Mouse (Mus musculus): ENCODE data around the gene Entpd8. TPM values are rescaled to one million over a fixed set of nuclear protein-coding genes. Genes with fewer than 3 reads are reported as not detected.

The Entpd8 gene
- polyA plus RNA-seq, 1 experiment from 2014 or later: 0.30 TPM

DNA sequence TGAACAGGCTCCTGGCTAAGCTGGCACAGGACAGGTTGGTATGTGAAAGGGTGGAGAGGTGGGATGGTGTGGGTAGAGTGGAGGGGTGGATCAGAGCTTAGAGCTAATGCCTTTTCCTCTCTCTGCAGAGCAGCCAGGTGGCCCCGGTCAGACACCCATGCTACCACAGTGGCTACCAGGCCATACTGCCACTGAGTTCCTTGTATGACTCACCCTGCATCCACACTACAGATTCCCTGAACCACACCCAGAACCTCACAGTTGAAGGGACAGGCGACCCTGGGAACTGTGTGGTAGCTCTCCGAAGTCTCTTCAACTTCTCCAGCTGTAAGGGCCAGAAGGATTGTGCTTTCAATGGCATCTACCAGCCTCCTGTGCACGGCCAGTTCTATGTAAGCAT is 3.6 kb downstream of the Entpd8 start:
- Histone ChIP-seq H3K4me2 (ENCODE audit: low read depth, low read length) (no peak overlapping the region), H3K4me1 (ENCODE audit: control insufficient read depth, insufficient read depth, low read length) (no peaks in the 10 kb centered on the region), H3K27ac (ENCODE audit: low read length) (no peak overlapping the region), H3K9ac (ENCODE audit: low read length) (no peak overlapping the region), H3K36me3 (ENCODE audit: control insufficient read depth, insufficient read depth) (no peaks in the 10 kb centered on the region), H3K4me3 (ENCODE audit: low read length) (no peak overlapping the region), H3K27me3 (ENCODE audit: control insufficient read depth, insufficient read depth, low read length) (no peaks in the 10 kb centered on the region; the same call in 1 of the 2 replicates), H3K9me3 (replicated peaks; ENCODE audit: control insufficient read depth, low read length) (no peaks in the 10 kb centered on the region)
- 72% methylated on average over 4 of the region's 4 CpGs for WGBS
- no peak for ATAC-seq (replicated peaks; ENCODE audit: extremely low read depth, insufficient read depth, low FRiP score)

- ATAC-seq (replicated peaks; ENCODE audit: extremely low read depth, insufficient read depth, low FRiP score): no peak
- no peaks in the 10 kb centered on the region for H3K36me3 ChIP-seq (ENCODE audit: control insufficient read depth, insufficient read depth)
- no peak overlapping the region for H3K27ac ChIP-seq (ENCODE audit: low read length)
- H3K4me3 ChIP-seq (ENCODE audit: low read length): no peak overlapping the region
- no peaks in the 10 kb centered on the region for H3K9me3 ChIP-seq (replicated peaks; ENCODE audit: control insufficient read depth, low read length)
- H3K9ac ChIP-seq (ENCODE audit: low read length): no peak overlapping the region
- no peaks in the 10 kb centered on the region; the same call in 1 of the 2 replicates for H3K27me3 ChIP-seq (ENCODE audit: control insufficient read depth, insufficient read depth, low read length)
- H3K4me2 ChIP-seq (ENCODE audit: low read depth, low read length): no peak overlapping the region
- 89% methylated on average over 5 of the region's 5 CpGs for WGBS
- H3K4me1 ChIP-seq (ENCODE audit: control insufficient read depth, insufficient read depth, low read length): no peaks in the 10 kb centered on the region
These were observed 5.5 kb downstream of the Entpd8 start for GRCm38 (mm10) chr2:25085571-25085970.

- no peaks in the 10 kb centered on the region for H3K27me3 ChIP-seq (ENCODE audit: control insufficient read depth, insufficient read depth, low read length)
- H3K9me3 ChIP-seq (replicated peaks; ENCODE audit: control insufficient read depth, low read length): no peaks in the 10 kb centered on the region
- no peaks in the 10 kb centered on the region for H3K36me3 ChIP-seq (ENCODE audit: control insufficient read depth, insufficient read depth)
- 57% methylated on average over 2 of the region's 2 CpGs for WGBS
- H3K4me2 ChIP-seq (ENCODE audit: low read depth, low read length): no peak overlapping the region
- no peak overlapping the region for H3K27ac ChIP-seq (ENCODE audit: low read length)
- H3K4me1 ChIP-seq (ENCODE audit: control insufficient read depth, insufficient read depth, low read length): no peaks in the 10 kb centered on the region
- H3K4me3 ChIP-seq (ENCODE audit: low read length): no peak overlapping the region
- ATAC-seq (replicated peaks; ENCODE audit: extremely low read depth, insufficient read depth, low FRiP score): no peak
- H3K9ac ChIP-seq (ENCODE audit: low read length): no peak overlapping the region
These were observed 7.7 kb downstream of the Entpd8 start for GRCm38 (mm10) chr2:25087842-25088241.

GRCm38 (mm10) chr2:25088636-25089035 is 8.5 kb downstream of the Entpd8 start:
- no peak overlapping the region for H3K4me3 ChIP-seq (ENCODE audit: low read length)
- no peaks in the 10 kb centered on the region for H3K36me3 ChIP-seq (ENCODE audit: control insufficient read depth, insufficient read depth)
- H3K4me1 ChIP-seq (ENCODE audit: control insufficient read depth, insufficient read depth, low read length): no peaks in the 10 kb centered on the region
- no peak overlapping the region for H3K4me2 ChIP-seq (ENCODE audit: low read depth, low read length)
- H3K27me3 ChIP-seq (ENCODE audit: control insufficient read depth, insufficient read depth, low read length): peaks cover 5% of the 10 kb centered on the region
- H3K27ac ChIP-seq (ENCODE audit: low read length): no peak overlapping the region
- WGBS: 77% methylated on average over 3 of the region's 3 CpGs
- no peaks in the 10 kb centered on the region for H3K9me3 ChIP-seq (replicated peaks; ENCODE audit: control insufficient read depth, low read length)
- no peak for ATAC-seq (replicated peaks; ENCODE audit: extremely low read depth, insufficient read depth, low FRiP score)
- H3K9ac ChIP-seq (ENCODE audit: low read length): no peak overlapping the region

DNA sequence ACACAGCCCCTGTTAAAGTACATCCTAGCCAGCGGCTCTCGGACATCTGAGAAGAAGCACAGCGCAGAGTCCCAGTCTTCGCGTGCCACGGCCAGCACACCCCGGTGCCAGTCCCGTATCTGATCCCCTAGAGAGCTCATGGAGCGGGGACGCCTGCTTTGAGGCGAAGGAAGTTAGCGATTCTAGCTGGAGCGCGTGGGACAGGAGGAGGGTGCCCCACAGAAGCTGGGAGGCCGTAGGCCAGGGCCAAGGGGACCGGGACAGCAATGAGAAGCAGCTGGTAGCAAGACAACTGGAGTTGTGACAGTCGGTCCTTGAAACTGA is 14.6 kb downstream of the Entpd8 start:
- H3K4me2 ChIP-seq (ENCODE audit: low read depth, low read length): peak overlapping the region; percentile 28; the same call in 1 of the 2 replicates
- WGBS: 34% methylated on average over 17 of the region's 17 CpGs
- H3K36me3 ChIP-seq (ENCODE audit: control insufficient read depth, insufficient read depth): no peaks in the 10 kb centered on the region
- no peaks in the 10 kb centered on the region; the same call in 1 of the 2 replicates for H3K4me1 ChIP-seq (ENCODE audit: control insufficient read depth, insufficient read depth, low read length)
- no peaks in the 10 kb centered on the region for H3K9me3 ChIP-seq (replicated peaks; ENCODE audit: control insufficient read depth, low read length)
- no peak overlapping the region for H3K4me3 ChIP-seq (ENCODE audit: low read length)
- no peak; the same call in 1 of the 2 replicates for ATAC-seq (replicated peaks; ENCODE audit: extremely low read depth, insufficient read depth, low FRiP score)
- no peak overlapping the region for H3K27ac ChIP-seq (ENCODE audit: low read length)
- H3K27me3 ChIP-seq (ENCODE audit: control insufficient read depth, insufficient read depth, low read length): peaks cover 6% of the 10 kb centered on the region
- H3K9ac ChIP-seq (ENCODE audit: low read length): no peak overlapping the region

- no peaks in the 10 kb centered on the region for H3K36me3 ChIP-seq (ENCODE audit: control insufficient read depth, insufficient read depth)
- no peak within 1 kb of the TSS for H3K27ac ChIP-seq (ENCODE audit: low read length)
- no peak within 1 kb of the TSS for H3K4me3 ChIP-seq (ENCODE audit: low read length)
- no peaks in the 10 kb centered on the region for H3K9me3 ChIP-seq (replicated peaks; ENCODE audit: control insufficient read depth, low read length)
- WGBS: 49% methylated on average over 28 of the region's 28 CpGs
- H3K4me1 ChIP-seq (ENCODE audit: control insufficient read depth, insufficient read depth, low read length): no peaks in the 10 kb centered on the region; the same call in 1 of the 2 replicates
- H3K9ac ChIP-seq (ENCODE audit: low read length): no peak within 1 kb of the TSS
- H3K27me3 ChIP-seq (ENCODE audit: control insufficient read depth, insufficient read depth, low read length): peaks cover 6% of the 10 kb centered on the region
- no peak; the same call in 1 of the 2 replicates for ATAC-seq (replicated peaks; ENCODE audit: extremely low read depth, insufficient read depth, low FRiP score)
- H3K4me2 ChIP-seq (ENCODE audit: low read depth, low read length): peak within 1 kb of the TSS; percentile 28; the same call in 1 of the 2 replicates
These were observed 15.2 kb downstream of the Entpd8 start, which contains the start of gene Noxa1 for GRCm38 (mm10) chr2:25095109-25095850. TSS of gene Noxa1 (minus strand) at chr2:25095149.

DNA sequence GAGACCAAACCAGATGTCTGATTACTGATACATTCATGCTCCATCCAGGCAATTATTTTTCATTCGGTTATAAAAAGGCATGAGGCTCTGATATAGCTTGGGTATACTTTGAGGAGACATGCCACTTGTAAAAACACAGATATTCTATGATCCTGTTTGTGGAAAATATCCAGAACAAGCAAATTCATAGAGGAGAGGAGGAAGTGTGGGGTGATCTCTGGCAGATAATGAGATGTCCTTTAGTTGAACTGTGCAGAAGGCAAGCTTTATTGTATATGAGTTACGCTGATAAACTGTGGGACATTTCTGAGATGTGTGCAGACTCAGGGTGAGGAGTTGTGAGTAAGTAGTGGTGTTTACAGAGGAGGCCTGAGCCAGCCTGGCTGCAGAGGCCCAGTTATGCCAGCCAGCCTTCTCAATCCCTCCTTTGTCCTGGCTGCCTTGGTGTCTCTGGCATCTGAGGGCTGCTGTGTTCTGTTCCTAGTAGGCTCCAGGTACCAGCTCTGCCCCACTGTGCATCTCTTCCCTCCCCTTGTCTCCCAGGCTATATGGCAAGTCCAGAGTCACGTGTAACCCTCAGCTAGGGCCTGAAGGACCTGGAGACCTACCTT is 18.0 kb downstream of the Entpd8 start:
- ATAC-seq (replicated peaks; ENCODE audit: extremely low read depth, insufficient read depth, low FRiP score): no peak
- WGBS: 59% methylated on average over 3 of the region's 3 CpGs
- H3K4me3 ChIP-seq (ENCODE audit: low read length): no peak overlapping the region
- H3K4me1 ChIP-seq (ENCODE audit: control insufficient read depth, insufficient read depth, low read length): no peaks in the 10 kb centered on the region; the same call in 1 of the 2 replicates
- no peak overlapping the region for H3K27ac ChIP-seq (ENCODE audit: low read length)
- no peak overlapping the region for H3K4me2 ChIP-seq (ENCODE audit: low read depth, low read length)
- H3K9me3 ChIP-seq (replicated peaks; ENCODE audit: control insufficient read depth, low read length): no peaks in the 10 kb centered on the region
- no peaks in the 10 kb centered on the region for H3K36me3 ChIP-seq (ENCODE audit: control insufficient read depth, insufficient read depth)
- H3K27me3 ChIP-seq (ENCODE audit: control insufficient read depth, insufficient read depth, low read length): peaks cover 5% of the 10 kb centered on the region
- no peak overlapping the region for H3K9ac ChIP-seq (ENCODE audit: low read length)

GRCm38 (mm10) chr2:25098956-25099355 is 18.9 kb downstream of the Entpd8 start:
- Histone ChIP-seq H3K36me3 (ENCODE audit: control insufficient read depth, insufficient read depth) (no peaks in the 10 kb centered on the region), H3K27me3 (ENCODE audit: control insufficient read depth, insufficient read depth, low read length) (no peaks in the 10 kb centered on the region), H3K4me3 (ENCODE audit: low read length) (no peak overlapping the region), H3K27ac (ENCODE audit: low read length) (no peak overlapping the region), H3K9me3 (replicated peaks; ENCODE audit: control insufficient read depth, low read length) (no peaks in the 10 kb centered on the region), H3K4me2 (ENCODE audit: low read depth, low read length) (no peak overlapping the region), H3K9ac (ENCODE audit: low read length) (no peak overlapping the region), H3K4me1 (ENCODE audit: control insufficient read depth, insufficient read depth, low read length) (no peaks in the 10 kb centered on the region; the same call in 1 of the 2 replicates)
- WGBS: 41% methylated on average over 5 of the region's 5 CpGs
- ATAC-seq (replicated peaks; ENCODE audit: extremely low read depth, insufficient read depth, low FRiP score): peak; percentile 47; the same call in 1 of the 2 replicates

GRCm38 (mm10) chr2:25099703-25100102 is 19.6 kb downstream of the Entpd8 start:
- H3K36me3 ChIP-seq (ENCODE audit: control insufficient read depth, insufficient read depth): no peaks in the 10 kb centered on the region
- no peak overlapping the region for H3K9ac ChIP-seq (ENCODE audit: low read length)
- H3K4me1 ChIP-seq (ENCODE audit: control insufficient read depth, insufficient read depth, low read length): no peaks in the 10 kb centered on the region; the same call in 1 of the 2 replicates
- no peaks in the 10 kb centered on the region for H3K9me3 ChIP-seq (replicated peaks; ENCODE audit: control insufficient read depth, low read length)
- H3K27me3 ChIP-seq (ENCODE audit: control insufficient read depth, insufficient read depth, low read length): no peaks in the 10 kb centered on the region
- no peak for ATAC-seq (replicated peaks; ENCODE audit: extremely low read depth, insufficient read depth, low FRiP score)
- H3K27ac ChIP-seq (ENCODE audit: low read length): no peak overlapping the region
- 67% methylated on average over 3 of the region's 3 CpGs for WGBS
- no peak overlapping the region for H3K4me3 ChIP-seq (ENCODE audit: low read length)
- H3K4me2 ChIP-seq (ENCODE audit: low read depth, low read length): no peak overlapping the region
